Mouse (Mus musculus) right cerebral cortex, postnatal 14 days (tissue): Measurements from ENCODE around the gene Crisp3.
"Not testable (repeated sequence)": the region's sequence is repeated elsewhere in the genome, so short reads cannot be mapped to it uniquely, and the experiment has no call there.

Source experiments
- DNase-seq: peaks from one replicate; pipeline ENCODE4 v3.0.0; 2022

The Crisp3 gene

GRCm38 (mm10) chr17:40242135-40242534 lies at the start of gene Crisp3:
Gene Crisp3, minus strand, starts transcription at chr17:40242288.
- no peak for DNase-seq

GRCm38 (mm10) chr17:40285435-40285834 lies 43.3 kb upstream of the Crisp3 start:
- DNase-seq, result no peak

- DNase-seq, result no peak
Observed at GRCm38 (mm10) chr17:40275519-40275918, 33.4 kb upstream of the Crisp3 start.

- DNase-seq, result no peak
Observed at GRCm38 (mm10) chr17:40274906-40275470, 32.9 kb upstream of the Crisp3 start.

GRCm38 (mm10) chr17:40252487-40252886 lies 10.4 kb upstream of the Crisp3 start:
- DNase-seq, result no peak

- no peak for DNase-seq
Observed at GRCm38 (mm10) chr17:40208540-40208939, 33.5 kb downstream of the Crisp3 start, which contains the start of gene Pgk2. Gene Pgk2, minus strand, starts transcription at chr17:40208640.

GRCm38 (mm10) chr17:40201803-40202202 lies 40.3 kb downstream of the Crisp3 start:
- not testable (repeated sequence) for DNase-seq

- not testable (repeated sequence) for DNase-seq
Observed at GRCm38 (mm10) chr17:40190192-40190591, 51.9 kb downstream of the Crisp3 start.
